Mouse (Mus musculus): ENCODE results near the gene H2al1a. TPM values are rescaled to one million over a fixed set of nuclear protein-coding genes. Genes with fewer than 3 reads are reported as not detected.
"Not testable (repeated sequence)": the region's sequence is repeated elsewhere in the genome, so short reads cannot be mapped to it uniquely, and the experiment has no call there.

H2al1a gene
- not detected for polyA plus RNA-seq (2017; shearing (Covaris generic))

DNA sequence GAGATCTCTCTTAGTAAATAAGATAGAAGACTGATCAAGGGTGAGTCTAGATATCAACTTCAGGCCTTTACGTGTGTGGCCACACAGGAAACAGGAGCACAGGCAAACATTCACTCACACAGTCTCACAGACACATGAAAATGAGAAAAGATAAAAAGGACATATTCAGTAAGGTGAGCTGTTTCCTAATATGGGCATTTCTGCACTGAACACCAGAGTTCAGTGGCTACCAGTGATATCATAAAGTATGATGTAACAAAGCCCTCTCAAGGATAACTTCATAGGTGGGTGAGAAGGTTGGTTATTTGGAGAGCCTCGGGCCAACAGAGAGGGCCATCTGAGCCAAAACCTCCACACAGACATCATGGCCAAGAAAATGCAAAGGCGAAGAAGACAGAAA, at the start of gene H2al1a:
H2al1a (plus strand) TSS at position 301 of the 400 bp plus-strand sequence.
- ATAC-seq: not testable (repeated sequence)

DNA sequence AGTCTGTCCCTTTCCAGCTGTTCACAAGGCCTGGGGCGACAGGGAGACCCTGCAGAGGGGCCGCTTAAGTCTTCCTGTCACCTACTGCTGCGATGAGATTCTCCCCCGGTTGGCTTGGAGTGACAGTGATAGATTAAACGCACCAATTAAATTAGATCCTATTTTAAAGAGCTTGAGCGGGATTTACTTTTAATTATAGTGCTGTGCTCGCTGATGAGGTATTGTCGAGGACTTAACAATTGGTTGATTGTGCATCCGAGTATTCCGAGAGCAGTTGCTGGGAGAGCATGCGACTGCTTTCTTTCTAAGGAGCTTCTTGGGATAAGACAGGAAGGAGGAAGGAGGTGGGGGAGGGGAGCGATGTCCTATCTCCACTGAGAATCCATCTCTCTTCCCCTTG, 48.9 kb upstream of the H2al1a start:
- ATAC-seq: no peak

- ATAC-seq: peak; percentile 78
Measured at GRCm38 (mm10) chrX:11254062-11254461, 45.0 kb upstream of the H2al1a start.

- ATAC-seq: peak; percentile 67
Measured at GRCm38 (mm10) chrX:11254521-11255207, 44.4 kb upstream of the H2al1a start.

- no peak for ATAC-seq
Measured at GRCm38 (mm10) chrX:11255564-11256360, 43.3 kb upstream of the H2al1a start.

DNA sequence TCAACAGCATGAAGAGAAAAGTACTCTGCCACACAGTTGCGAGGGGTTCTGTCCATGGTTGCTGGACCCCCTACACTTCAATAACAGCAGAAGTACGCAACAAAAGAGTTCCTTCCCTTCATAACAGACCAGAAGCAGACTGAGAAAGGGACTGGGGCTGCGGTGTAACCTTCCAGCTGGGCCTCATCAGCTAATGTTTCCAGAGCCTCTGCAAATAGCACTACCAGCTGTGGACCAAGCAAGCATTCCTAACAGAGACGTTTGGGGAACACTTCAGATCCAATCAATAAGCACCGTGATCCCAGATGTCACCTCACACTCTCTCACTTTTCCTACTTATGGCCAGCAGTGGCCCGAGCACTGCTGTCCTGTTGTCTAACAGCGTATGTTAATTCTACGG, 34.1 kb upstream of the H2al1a start:
- ATAC-seq: no peak

GRCm38 (mm10) chrX:11267791-11268190, 31.3 kb upstream of the H2al1a start:
- no peak for ATAC-seq

- no peak for ATAC-seq
Measured at GRCm38 (mm10) chrX:11269074-11269473, 30.0 kb upstream of the H2al1a start.

GRCm38 (mm10) chrX:11273190-11273589, 25.9 kb upstream of the H2al1a start:
- ATAC-seq: no peak

GRCm38 (mm10) chrX:11277083-11277482, 22.0 kb upstream of the H2al1a start:
- no peak for ATAC-seq

GRCm38 (mm10) chrX:11280741-11281140, 18.3 kb upstream of the H2al1a start:
- ATAC-seq: no peak

GRCm38 (mm10) chrX:11288306-11288882, 10.7 kb upstream of the H2al1a start:
- no peak for ATAC-seq

DNA sequence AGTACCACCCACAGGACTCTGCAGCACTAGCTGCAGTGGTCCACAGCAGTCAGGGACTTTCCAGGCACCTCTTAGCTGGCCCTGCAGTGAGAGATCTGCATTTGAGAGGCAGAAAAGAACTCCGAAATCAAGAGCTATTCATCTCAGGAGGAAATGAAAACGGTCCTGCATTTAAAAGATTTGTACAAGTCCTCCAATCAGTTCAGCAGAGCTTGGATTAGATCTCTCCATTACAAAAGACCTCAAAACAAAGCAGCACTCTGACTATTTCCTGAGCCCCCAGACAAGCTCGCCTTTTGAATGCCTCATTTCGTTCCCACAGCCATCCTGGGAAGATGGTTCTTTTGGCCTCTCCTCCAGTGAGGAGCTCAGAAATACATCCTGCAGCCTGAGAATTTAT, 9.8 kb upstream of the H2al1a start:
- no peak for ATAC-seq

- not testable (repeated sequence) for ATAC-seq
Measured at GRCm38 (mm10) chrX:11302132-11302531, 3.1 kb downstream of the H2al1a start, which contains the start of gene H2al1b. Gene H2al1b, plus strand, starts transcription at chrX:11302432.

DNA sequence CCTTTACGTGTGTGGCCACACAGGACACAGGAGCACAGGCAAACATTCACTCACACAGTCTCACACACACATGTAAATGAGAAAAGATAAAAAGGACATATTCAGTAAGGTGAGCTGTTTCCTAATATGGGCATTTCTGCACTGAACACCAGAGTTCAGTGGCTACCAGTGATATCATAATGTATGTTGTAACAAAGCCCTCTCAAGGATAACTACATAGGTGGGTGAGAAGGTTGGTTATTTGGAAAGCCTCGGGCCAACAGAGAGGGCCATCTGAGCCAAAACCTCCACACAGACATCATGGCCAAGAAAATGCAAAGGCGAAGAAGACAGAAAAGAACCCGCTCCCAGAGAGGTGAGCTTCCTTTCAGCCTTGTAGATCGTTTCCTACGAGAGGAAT, 6.3 kb downstream of the H2al1a start, which contains the start of gene H2al1c:
H2al1c (plus strand) TSS at position 301 of the 400 bp plus-strand sequence.
- ATAC-seq: not testable (repeated sequence)

GRCm38 (mm10) chrX:11308524-11308923, 9.5 kb downstream of the H2al1a start, which contains the start of gene H2al1d:
Gene H2al1d, plus strand, starts transcription at chrX:11308824.
- not testable (repeated sequence) for ATAC-seq

DNA sequence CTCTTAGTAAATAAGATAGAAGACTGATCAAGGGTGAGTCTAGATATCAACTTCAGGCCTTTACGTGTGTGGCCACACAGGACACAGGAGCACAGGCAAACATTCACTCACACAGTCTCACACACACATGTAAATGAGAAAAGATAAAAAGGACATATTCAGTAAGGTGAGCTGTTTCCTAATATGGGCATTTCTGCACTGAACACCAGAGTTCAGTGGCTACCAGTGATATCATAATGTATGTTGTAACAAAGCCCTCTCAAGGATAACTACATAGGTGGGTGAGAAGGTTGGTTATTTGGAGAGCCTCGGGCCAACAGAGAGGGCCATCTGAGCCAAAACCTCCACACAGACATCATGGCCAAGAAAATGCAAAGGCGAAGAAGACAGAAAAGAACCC, 12.6 kb downstream of the H2al1a start, which contains the start of gene H2al1e:
H2al1e (plus strand) TSS at position 301 of the 400 bp plus-strand sequence.
- ATAC-seq: not testable (repeated sequence)

GRCm38 (mm10) chrX:11314858-11315257, 15.8 kb downstream of the H2al1a start, which contains the start of gene H2al1f:
Gene H2al1f, plus strand, starts transcription at chrX:11315158.
- ATAC-seq: not testable (repeated sequence)

GRCm38 (mm10) chrX:11317956-11318355, 18.9 kb downstream of the H2al1a start, which contains the start of gene H2al1g:
Gene H2al1g, plus strand, starts transcription at chrX:11318256.
- ATAC-seq: not testable (repeated sequence)

GRCm38 (mm10) chrX:11321192-11321591, 22.1 kb downstream of the H2al1a start, which contains the start of gene H2al1h:
Gene H2al1h, plus strand, starts transcription at chrX:11321492.
- ATAC-seq: not testable (repeated sequence)

GRCm38 (mm10) chrX:11324359-11324758, 25.3 kb downstream of the H2al1a start, which contains the start of gene H2al1i:
Gene H2al1i, plus strand, starts transcription at chrX:11324659.
- ATAC-seq: not testable (repeated sequence)

DNA sequence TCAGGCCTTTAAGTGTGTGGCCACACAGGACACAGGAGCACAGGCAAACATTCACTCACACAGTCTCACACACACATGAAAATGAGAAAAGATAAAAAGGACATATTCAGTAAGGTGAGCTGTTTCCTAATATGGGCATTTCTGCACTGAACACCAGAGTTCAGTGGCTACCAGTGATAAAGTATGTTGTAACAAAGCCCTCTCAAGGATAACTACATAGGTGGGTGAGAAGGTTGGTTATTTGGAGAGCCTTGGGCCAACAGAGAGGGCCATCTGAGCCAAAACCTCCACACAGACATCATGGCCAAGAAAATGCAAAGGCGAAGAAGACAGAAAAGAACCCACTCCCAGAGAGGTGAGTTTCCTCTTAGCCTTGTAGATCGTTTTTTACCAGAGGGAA, 28.5 kb downstream of the H2al1a start, which contains the start of gene H2al1j:
H2al1j (plus strand) TSS at position 301 of the 400 bp plus-strand sequence.
- ATAC-seq: not testable (repeated sequence)

- ATAC-seq: no peak
Measured at GRCm38 (mm10) chrX:11345762-11346161, 46.7 kb downstream of the H2al1a start.

Data from CD4-positive, CD25-positive, alpha-beta regulatory T cell, adult 4 months (primary cell).